Mouse (Mus musculus): ENCODE data around the gene 4933407L21Rik. TPM values are rescaled to one million over a fixed set of nuclear protein-coding genes. Genes with fewer than 3 reads are reported as not detected.

Gene 4933407L21Rik
- total RNA-seq, 2 experiments from 2014 or later: 0.45 to 1.1 TPM

- no peak for DNase-seq (ENCODE audit: low spot score in 2 of 2)
Observed at GRCm38 (mm10) chr1:85915890-85916289, 12.4 kb upstream of the 4933407L21Rik start.

GRCm38 (mm10) chr1:85916830-85917450 lies 11.3 kb upstream of the 4933407L21Rik start:
- DNase-seq (ENCODE audit: low spot score in 2 of 2): no peak

- DNase-seq (ENCODE audit: low spot score in 2 of 2): no peak
Observed at GRCm38 (mm10) chr1:85919621-85920020, 8.7 kb upstream of the 4933407L21Rik start.

GRCm38 (mm10) chr1:85921725-85922124 lies 6.6 kb upstream of the 4933407L21Rik start:
- no peak for DNase-seq (ENCODE audit: low spot score in 2 of 2)

DNA sequence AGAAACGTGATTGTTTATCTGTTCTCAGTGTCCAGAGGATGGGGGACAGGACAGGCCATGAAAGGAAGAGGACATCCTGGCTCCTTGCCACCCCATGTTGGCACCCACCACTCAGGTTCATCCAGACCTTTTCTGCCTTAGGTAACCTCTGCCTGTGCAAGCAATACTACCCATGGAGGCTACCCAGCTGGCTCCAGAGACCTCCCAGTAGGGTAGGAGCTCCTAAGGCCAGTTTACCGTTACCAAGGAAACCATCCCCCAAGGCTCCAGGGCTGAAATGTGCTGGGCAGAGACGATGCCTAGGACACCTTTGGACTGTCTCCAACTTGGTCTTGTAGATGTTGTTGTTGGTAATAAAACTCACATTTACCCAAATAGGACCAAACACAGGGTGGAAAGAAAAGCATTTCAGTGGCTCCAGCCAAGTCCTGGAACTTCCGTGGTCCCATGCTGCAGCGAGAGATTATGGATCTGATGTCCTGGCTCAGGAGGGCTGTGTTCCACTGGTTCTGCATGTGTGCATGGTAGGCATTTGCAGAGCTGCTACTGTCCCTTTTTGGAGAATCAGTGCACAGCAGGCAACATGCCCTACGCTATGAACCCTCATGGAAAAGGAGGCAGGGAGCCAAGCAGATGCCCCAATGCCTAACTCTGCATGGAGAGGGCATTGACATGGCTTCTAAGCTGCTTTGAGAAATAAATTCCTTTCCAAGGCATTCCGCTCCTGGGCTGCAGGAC lies 6.0 kb upstream of the 4933407L21Rik start:
- DNase-seq (ENCODE audit: low spot score in 2 of 2): no peak

DNA sequence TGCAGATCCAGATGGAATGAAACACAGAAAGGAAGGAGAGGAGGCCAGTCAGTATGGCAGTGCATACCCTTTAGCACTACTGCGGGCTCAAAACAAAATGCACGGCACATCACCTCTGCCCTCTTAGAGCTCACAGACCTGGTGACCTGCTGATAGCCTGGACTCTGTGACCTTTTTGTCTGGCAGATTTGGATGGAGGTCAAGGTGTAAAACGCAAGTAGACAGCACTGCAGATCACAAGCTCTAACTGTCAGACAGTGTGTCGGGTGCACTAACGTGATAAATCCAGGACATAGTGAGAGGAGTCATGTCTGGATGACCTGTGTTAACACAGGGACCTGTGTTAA lies 5.4 kb upstream of the 4933407L21Rik start:
- no peak for DNase-seq (ENCODE audit: low spot score in 2 of 2)

DNA sequence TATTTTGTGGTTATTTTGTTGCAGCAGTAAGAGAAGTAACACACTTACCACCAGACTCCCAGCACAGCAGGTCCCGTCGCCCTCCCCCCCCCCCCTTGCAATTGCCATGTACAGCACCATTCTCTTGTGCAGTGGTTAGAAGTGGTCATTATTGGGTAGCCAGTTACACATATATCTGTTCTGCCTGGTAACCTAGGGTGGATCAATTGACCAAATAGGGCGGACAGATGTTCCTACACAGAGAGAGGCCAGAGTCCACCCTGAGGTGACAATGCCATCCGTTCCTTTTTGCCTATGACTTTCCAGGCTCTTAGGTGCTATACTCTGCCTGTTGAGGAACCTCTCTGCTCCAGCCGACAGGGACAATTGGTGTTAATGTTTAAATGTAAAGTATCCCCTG lies 3.1 kb upstream of the 4933407L21Rik start:
- no peak for DNase-seq (ENCODE audit: low spot score in 2 of 2)

DNA sequence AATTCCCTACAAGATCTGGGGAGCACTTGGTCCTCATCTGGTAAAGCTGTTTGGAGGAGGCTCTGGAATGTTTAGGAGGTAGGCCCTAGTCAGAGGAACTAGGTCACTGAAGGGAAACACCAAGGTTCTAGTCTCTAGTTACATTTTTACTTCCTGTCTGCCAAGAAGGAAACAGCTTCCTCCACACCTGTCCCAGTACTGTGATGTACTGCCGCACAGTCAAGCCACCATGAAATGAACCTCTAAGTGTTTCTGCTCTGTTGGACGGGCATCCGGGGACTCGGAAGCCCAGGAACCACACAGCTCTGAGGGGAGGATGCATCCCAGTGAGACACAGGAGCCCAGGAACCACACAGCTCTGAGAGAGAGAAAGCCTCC lies 394 bp downstream of the 4933407L21Rik start:
- no peak for DNase-seq (ENCODE audit: low spot score in 2 of 2)

DNA sequence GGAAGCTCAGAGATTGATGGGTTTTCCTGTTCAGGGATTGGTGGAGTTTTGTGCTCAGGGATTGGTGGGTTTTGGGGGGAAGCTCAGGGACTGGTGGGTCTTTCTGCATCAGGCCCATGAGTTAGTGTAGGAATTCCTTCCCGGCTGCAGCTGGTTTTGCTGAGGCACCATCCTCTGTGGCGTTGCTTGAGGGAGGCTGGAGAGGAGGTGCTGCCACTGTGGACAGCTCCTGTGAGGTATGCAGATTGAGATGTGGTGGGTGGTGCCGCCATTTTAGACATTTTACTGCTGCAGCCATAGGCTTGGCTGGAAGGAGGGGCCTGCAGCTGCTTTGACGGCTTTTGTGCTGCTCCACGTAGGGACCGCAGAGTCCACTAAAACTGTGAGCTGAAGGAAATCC lies 1.1 kb downstream of the 4933407L21Rik start:
- no peak for DNase-seq (ENCODE audit: low spot score in 2 of 2)

DNA sequence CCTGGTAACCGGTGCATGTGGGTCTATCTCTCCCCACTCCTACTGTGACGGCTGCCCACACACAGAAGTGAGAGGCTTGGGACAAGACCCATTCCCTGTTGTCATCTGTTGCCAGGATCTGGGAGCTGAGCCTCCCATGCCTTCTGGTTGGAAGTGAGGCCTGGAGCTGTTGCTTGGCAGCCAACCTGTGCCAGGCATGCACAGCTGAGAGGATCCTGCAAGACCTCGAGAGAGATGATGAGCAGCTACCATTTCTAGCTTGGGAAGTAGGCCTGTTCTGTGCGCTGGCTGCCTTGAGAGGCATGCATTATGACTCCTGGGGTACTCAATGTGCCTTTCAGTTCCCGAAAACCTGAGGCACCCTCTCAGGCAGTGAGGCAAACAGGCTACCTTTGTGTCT lies 2.9 kb downstream of the 4933407L21Rik start:
- no peak for DNase-seq (ENCODE audit: low spot score in 2 of 2)

GRCm38 (mm10) chr1:85933226-85933625 lies 4.9 kb downstream of the 4933407L21Rik start:
- no peak for DNase-seq (ENCODE audit: low spot score in 2 of 2)

GRCm38 (mm10) chr1:85933631-85934465 lies 5.6 kb downstream of the 4933407L21Rik start:
- DNase-seq (ENCODE audit: low spot score in 2 of 2): no peak

- no peak for DNase-seq (ENCODE audit: low spot score in 2 of 2)
Observed at GRCm38 (mm10) chr1:85934560-85934959, 6.3 kb downstream of the 4933407L21Rik start.

DNA sequence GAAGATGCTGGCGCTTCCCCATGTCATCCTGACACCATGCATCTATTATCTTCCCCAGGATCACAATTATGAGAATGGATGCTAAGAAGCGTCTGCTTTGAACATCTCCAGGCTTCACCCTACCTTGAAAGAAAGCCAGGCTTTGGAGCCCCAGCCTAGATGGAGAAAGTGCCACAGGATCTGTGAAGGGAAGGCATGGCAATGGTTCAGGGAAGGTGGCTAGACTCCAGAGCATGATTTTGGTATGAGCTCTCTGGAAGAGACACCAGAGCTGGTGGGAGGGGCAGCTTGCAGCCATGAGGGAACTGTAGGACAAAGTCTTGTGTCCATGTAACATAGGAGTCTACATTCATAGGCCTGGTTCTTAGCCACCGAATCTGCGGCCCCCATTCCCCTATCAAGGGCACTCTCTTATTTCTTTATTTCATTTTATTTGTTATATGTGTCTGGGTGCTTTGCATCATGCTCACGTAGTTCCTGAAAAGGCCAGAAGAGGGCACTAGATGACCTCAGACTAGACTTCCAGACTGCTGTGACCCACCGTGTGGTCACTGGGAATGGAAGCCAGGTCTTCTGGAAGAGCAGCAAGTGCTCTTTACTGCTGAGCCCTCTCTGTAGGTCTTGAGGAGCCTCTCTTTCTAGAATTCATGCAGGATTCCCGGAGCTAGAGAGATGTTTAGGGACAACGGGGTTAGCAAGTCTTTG lies 7.0 kb downstream of the 4933407L21Rik start:
- peak; percentile 18 to 38 for DNase-seq (ENCODE audit: low spot score in 2 of 2)

- no peak for DNase-seq (ENCODE audit: low spot score in 2 of 2)
Observed at GRCm38 (mm10) chr1:85936265-85936664, 8.0 kb downstream of the 4933407L21Rik start.

GRCm38 (mm10) chr1:85937323-85937722 lies 9.0 kb downstream of the 4933407L21Rik start:
- no peak for DNase-seq (ENCODE audit: low spot score in 2 of 2)

DNA sequence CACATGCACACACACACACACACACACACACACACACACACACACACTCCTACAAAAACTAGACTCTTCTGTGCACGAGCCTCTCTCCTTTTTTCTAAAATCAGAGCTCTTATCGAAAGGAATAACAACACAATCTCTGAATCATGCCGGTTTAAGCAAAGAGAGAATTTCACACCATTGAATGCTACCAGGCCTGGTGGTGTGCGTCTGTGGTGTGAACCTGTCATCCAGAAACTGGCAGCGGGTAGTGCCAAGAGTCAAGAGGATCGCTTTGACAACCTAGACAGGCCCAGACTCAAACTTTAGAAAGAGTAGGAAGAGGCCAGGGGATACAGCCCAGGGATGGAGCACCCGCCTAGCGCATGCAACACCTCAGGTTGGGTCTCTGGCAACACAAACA lies 14.0 kb downstream of the 4933407L21Rik start:
- no peak for DNase-seq (ENCODE audit: low spot score in 2 of 2)

DNA sequence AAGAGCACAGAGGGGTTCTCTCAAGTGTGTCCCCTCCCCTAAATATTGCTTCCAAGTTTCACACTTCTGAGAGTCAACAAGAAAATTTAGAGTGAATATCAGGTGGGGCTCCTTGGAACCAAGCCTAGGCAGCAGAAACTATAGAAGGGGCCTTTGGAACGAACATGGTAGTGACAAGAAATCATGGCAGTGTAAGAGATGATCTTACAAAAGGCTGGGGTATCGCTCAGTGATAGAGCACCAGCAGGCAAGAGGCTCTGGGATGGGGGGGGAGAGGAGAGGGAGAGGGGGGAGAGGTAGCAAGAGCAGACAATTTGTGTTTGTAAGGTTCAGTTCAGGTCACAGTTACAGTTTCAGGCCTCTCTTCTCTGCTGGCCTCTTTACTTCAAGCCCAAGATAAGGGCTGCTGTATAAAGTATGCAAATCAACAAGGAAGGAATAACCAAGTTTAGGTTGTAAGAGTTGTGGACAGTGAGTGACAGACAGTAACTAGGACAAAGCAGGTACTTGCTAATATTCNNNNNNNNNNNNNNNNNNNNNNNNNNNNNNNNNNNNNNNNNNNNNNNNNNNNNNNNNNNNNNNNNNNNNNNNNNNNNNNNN lies 20.9 kb downstream of the 4933407L21Rik start:
- no peak for DNase-seq (ENCODE audit: low spot score in 2 of 2)

GRCm38 (mm10) chr1:85955150-85955549 lies 26.9 kb downstream of the 4933407L21Rik start:
- DNase-seq (ENCODE audit: low spot score in 2 of 2): no peak

DNA sequence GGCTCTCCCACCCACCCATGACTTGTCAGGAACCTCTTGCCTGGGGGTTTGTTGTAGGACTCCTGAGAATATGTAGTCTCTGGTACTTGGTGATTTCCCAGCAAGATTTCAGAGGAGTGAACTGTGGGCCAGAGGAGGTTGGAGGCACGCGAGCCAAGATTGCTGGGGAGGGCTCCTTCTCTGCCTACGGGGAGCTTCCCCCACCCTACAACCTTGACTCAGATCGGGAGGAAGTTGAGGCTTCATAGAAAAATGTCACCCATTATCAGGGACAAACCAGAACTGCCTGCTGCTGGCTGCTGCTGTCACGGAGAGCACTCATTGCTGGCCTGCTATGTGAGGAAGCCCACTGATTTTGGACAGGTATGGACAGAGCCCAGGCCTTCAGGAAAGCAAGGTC lies 29.0 kb downstream of the 4933407L21Rik start:
- DNase-seq (ENCODE audit: low spot score in 2 of 2): no peak
